Comparison of ENCODE assay signal across 8 mouse cellular contexts in genomic region chr13:21940811-21941321, GRCm38 (mm10). TPM values are rescaled to one million over a fixed set of nuclear protein-coding genes. Genes with fewer than 3 reads are reported as not detected.
A peak's percentile ranks its signal among the peaks of the same experiment; 100 is the strongest.
DNase-seq lines count a peak whose midpoint lies in the region; ATAC-seq lines count a peak whose summit lies in the region.

No protein-coding gene starts in this region.

- H3K27me3 ChIP-seq in forebrain, embryonic 10.5 days (ENCODE audit: poor library complexity, severe bottlenecking), result no peaks in the 10 kb centered on the region
- no peaks in the 10 kb centered on the region for H3K27me3 ChIP-seq in heart, embryonic 14.5 days (ENCODE audit: control insufficient read depth, insufficient read depth, low read length)
- no peaks in the 10 kb centered on the region for H3K27me3 ChIP-seq in liver, embryonic 11.5 days (replicated peaks; ENCODE audit: control insufficient read depth, insufficient read depth, low read length)

- H3K4me3 ChIP-seq in forebrain, embryonic 10.5 days, result peak overlapping the region; percentile 60
- H3K4me3 ChIP-seq in heart, embryonic 14.5 days (ENCODE audit: control insufficient read depth in 1 of 2, insufficient read depth in 1 of 2, low read depth in 1 of 2, low read length in 2 of 2), result peak overlapping the region; percentile 58 to 63
- H3K4me3 ChIP-seq in liver, embryonic 11.5 days (ENCODE audit: low read depth, low read length), result peak overlapping the region; percentile 55

- H3K9me3 ChIP-seq in forebrain, embryonic 10.5 days, result no peaks in the 10 kb centered on the region
- H3K9me3 ChIP-seq in heart, embryonic 14.5 days (ENCODE audit: control insufficient read depth, low read length), result no peaks in the 10 kb centered on the region
- no peaks in the 10 kb centered on the region for H3K9me3 ChIP-seq in liver, embryonic 11.5 days (ENCODE audit: control insufficient read depth, low read length)

- peak overlapping the region; percentile 71 for H3K9ac ChIP-seq in heart, embryonic 14.5 days (ENCODE audit: low read length)
- peak overlapping the region; percentile 25; the same call in 1 of the 2 replicates for H3K9ac ChIP-seq in liver, embryonic 11.5 days (ENCODE audit: low read depth, low read length)

- H3K36me3 ChIP-seq in forebrain, embryonic 10.5 days (replicated peaks), result no peaks in the 10 kb centered on the region
- no peaks in the 10 kb centered on the region for H3K36me3 ChIP-seq in heart, embryonic 14.5 days (ENCODE audit: control insufficient read depth, insufficient read depth, low read length)
- no peaks in the 10 kb centered on the region for H3K36me3 ChIP-seq in liver, embryonic 11.5 days (ENCODE audit: control insufficient read depth, insufficient read depth, low read length)

- peak overlapping the region; percentile 75 for H3K4me2 ChIP-seq in heart, embryonic 14.5 days (ENCODE audit: low read length)
- peak overlapping the region; percentile 88 for H3K4me2 ChIP-seq in liver, embryonic 11.5 days

- peak; percentile 88 for DNase-seq in A20 (ENCODE audit: low read depth, low spot score)
- DNase-seq in adrenal gland, postnatal 36 days, result peak; percentile 85 to 90
- peak; percentile 77 for DNase-seq in forebrain, embryonic 10.5 days (ENCODE audit: extremely low spot score, low spot score)
- DNase-seq in kidney, postnatal 10 days, result peak; percentile 88
- DNase-seq in liver, embryonic 11.5 days (ENCODE audit: low spot score), result peak; percentile 72
- DNase-seq in spleen, postnatal 36 days (ENCODE audit: low spot score in 2 of 2), result peak; percentile 77 to 86

- peak overlapping the region; percentile 71; the same call in 1 of the 2 replicates for H3K27ac ChIP-seq in forebrain, embryonic 10.5 days
- peak overlapping the region; percentile 9 to 53; a peak in 2 of 4 replicates for H3K27ac ChIP-seq in heart, embryonic 14.5 days (replicated peaks in 1 of 2; ENCODE audit: control insufficient read depth in 1 of 2, insufficient read depth in 1 of 2, low read depth in 2 of 2, low read length in 2 of 2)
- no peak overlapping the region for H3K27ac ChIP-seq in liver, embryonic 11.5 days (ENCODE audit: low read depth, low read length)

- peaks cover 24% of the 10 kb centered on the region for H3K4me1 ChIP-seq in forebrain, embryonic 10.5 days
- peaks cover 0 to 2% of the 10 kb centered on the region in 2 experiments; a peak in 2 of 4 replicates for H3K4me1 ChIP-seq in heart, embryonic 14.5 days (ENCODE audit: control insufficient read depth in 2 of 2, insufficient read depth in 2 of 2, low read length in 2 of 2)
- H3K4me1 ChIP-seq in liver, embryonic 11.5 days (replicated peaks; ENCODE audit: control insufficient read depth, insufficient read depth, low read length), result peaks cover 10% of the 10 kb centered on the region; the same call in 1 of the 2 replicates

- 0% methylated on average over 16 of the region's 16 CpGs for WGBS in forebrain, embryonic 10.5 days
- under 1% methylated on average over 16 of the region's 16 CpGs for WGBS in heart, embryonic 14.5 days
- WGBS in liver, embryonic 11.5 days, result 0% methylated on average over 16 of the region's 16 CpGs

- ATAC-seq in heart, embryonic 14.5 days (ENCODE audit: insufficient number of reproducible peaks, insufficient read depth, low FRiP score, low read depth), result no peak
- peak; percentile 60 for ATAC-seq in liver, embryonic 11.5 days (replicated peaks; ENCODE audit: low FRiP score)
- ATAC-seq in monocyte, adult 5-6 weeks (replicated peaks; ENCODE audit: insufficient number of reproducible peaks, low FRiP score, low TSS enrichment, poor library complexity, severe bottlenecking), result 0 out of 2 replicates have a peak, but pooled peaks have one; percentile 23

RNA-seq across cellular contexts. Expression of gene Zfp184, which starts 4.0 kb away (rescaled TPM):
- total RNA-seq in adrenal gland, postnatal 36 days (2021), result 1 to 10 TPM; 1.5 to 1.6 TPM
- 24.3 and 26.8 TPM in 2 replicates for polyA plus RNA-seq in forebrain, embryonic 10.5 days (2016; fragmentation: Nextera tagmentation; extraction: Ambion mirVana)
- 6.0 and 7.1 TPM in 2 replicates for polyA plus RNA-seq in heart, embryonic 14.5 days (2014; fragmentation: Nextera tagmentation; extraction: Ambion mirVana)
- 5.1 and 5.9 TPM in 2 replicates for polyA plus RNA-seq in liver, embryonic 11.5 days (2014; fragmentation: Nextera tagmentation; extraction: Ambion mirVana)
- total RNA-seq in monocyte, adult 5-6 weeks (2017), result 2.1 to 2.6 TPM in 2 of 3 replicates, not detected in the other

RNA-seq across cellular contexts. Expression of gene Pom121l2, which starts 40.1 kb away (rescaled TPM):
- total RNA-seq in adrenal gland, postnatal 36 days (2021), result not detected
- polyA plus RNA-seq in forebrain, embryonic 10.5 days (2016; fragmentation: Nextera tagmentation; extraction: Ambion mirVana), result 0.09 TPM in 1 of 2 replicates, not detected in the other
- polyA plus RNA-seq in heart, embryonic 14.5 days (2014; fragmentation: Nextera tagmentation; extraction: Ambion mirVana), result not detected in 2 replicates
- polyA plus RNA-seq in liver, embryonic 11.5 days (2014; fragmentation: Nextera tagmentation; extraction: Ambion mirVana), result not detected in 2 replicates
- total RNA-seq in monocyte, adult 5-6 weeks (2017), result 0.32 to 0.78 TPM in 2 of 3 replicates, not detected in the other
